Mouse (Mus musculus) ZHBTc4 (cell line): Measurements from ENCODE around the gene Ralbp1.

Source experiments
- DNase-seq: peaks from one replicate; pipeline ENCODE4 v3.0.0-alpha.2; 2011; ENCODE audit warnings: low read depth, low spot score

The Ralbp1 gene

DNA sequence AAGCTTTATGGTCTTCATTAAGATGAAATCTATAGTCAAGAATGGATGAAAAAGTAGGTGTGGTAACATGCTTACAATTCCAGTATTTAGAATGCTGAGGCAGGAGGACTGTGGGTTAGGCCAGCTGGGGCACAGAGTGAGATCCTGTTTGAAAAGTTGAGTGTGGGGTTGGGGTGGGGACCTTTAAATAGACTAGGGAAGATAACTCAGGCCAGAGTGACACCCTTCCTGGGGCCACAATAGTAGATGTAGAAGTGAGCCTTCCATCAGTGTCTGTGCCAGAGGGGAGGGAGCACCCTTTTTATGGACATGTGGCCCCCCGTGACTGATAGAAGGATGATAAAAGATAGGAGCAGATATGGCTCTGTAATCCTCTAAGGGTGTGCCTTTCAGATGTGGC lies 86.2 kb downstream of the Ralbp1 start:
- DNase-seq = no peak

DNA sequence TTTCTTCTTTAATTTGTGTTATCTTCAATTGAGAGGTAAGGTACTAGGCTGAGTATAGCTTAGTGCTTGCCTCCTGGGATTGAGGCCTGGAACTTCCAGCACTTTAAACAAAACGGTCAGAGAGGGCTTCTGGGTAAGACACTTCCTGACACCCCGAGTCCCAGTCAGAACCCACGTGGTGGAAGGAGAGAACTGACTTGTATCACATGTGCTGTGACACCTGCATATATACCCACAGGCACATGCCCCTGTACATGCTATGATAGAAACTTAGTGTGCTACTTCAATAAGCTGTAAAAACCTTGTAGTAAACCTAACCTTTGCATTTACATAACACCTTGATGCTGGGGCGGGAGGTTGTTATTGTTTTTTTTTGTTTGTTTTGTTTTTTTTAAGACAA lies 87.2 kb downstream of the Ralbp1 start:
- DNase-seq = no peak
